Mouse (Mus musculus) midbrain, embryonic 12.5 days (tissue): Measurements from ENCODE around the gene Glis2. TPM values are rescaled to one million over a fixed set of nuclear protein-coding genes. Genes with fewer than 3 reads are reported as not detected.
A peak's percentile ranks its signal among the peaks of the same experiment; 100 is the strongest.

Experiments
- ATAC-seq: fragments of 200-750 bp; cut with Nextera tagmentation; 2 replicates; pipeline ENCODE4 v1.8.0; 2017; ENCODE audit warnings: low read depth, moderate TSS enrichment, moderate library complexity; ENCODE audit not compliant: low FRiP score
- H3K27ac ChIP-seq: fragments of 300-500 bp; sonication (generic); replicated peaks from 2 replicates; pipeline ENCODE4 v1.5.1; 2016; ENCODE audit warnings: mild to moderate bottlenecking
- H3K27me3 ChIP-seq: fragments of 300-500 bp; sonication (generic); 2 replicates; pipeline ENCODE4 v1.6.1; 2016; ENCODE audit warnings: mild to moderate bottlenecking
- H3K36me3 ChIP-seq: fragments of 300-500 bp; sonication (generic); 2 replicates; pipeline ENCODE4 v1.6.1; 2016
- H3K4me1 ChIP-seq: fragments of 300-500 bp; sonication (generic); 2 replicates; pipeline ENCODE4 v1.6.1; 2016
- H3K4me2 ChIP-seq: fragments of 300-500 bp; sonication (generic); replicated peaks from 2 replicates; pipeline ENCODE4 v1.6.1; 2016; ENCODE audit warnings: mild to moderate bottlenecking, moderate library complexity
- H3K4me3 ChIP-seq: fragments of 300-500 bp; sonication (generic); 2 replicates; pipeline ENCODE4 v1.5.1; 2016; ENCODE audit warnings: mild to moderate bottlenecking
- H3K9ac ChIP-seq: fragments of 300-500 bp; sonication (generic); replicated peaks from 2 replicates; pipeline ENCODE4 v1.6.1; 2016; ENCODE audit warnings: mild to moderate bottlenecking, moderate library complexity
- H3K9me3 ChIP-seq: fragments of 300-500 bp; sonication (generic); 2 replicates; pipeline ENCODE4 v1.6.1; 2016; ENCODE audit warnings: mild to moderate bottlenecking
- WGBS: fragments of 180-500 bp; shearing (Covaris S2); methylation state at CpG from one replicate; pipeline ENCODE4 v1.1.7; 2016; 5-methylcytosine and 5-hydroxymethylcytosine counted together
- polyA plus RNA-seq: library from polyadenylated mRNA; unstranded; fragments of >200 nt; fragmentation: Nextera tagmentation; extraction: Ambion mirVana; gene quantifications from 2 replicates; pipeline ENCODE4 v1.2.1, GENCODE M21; 2016

Glis2 gene
- polyA plus RNA-seq, 1 experiment from 2014 or later = 28.2 TPM

DNA sequence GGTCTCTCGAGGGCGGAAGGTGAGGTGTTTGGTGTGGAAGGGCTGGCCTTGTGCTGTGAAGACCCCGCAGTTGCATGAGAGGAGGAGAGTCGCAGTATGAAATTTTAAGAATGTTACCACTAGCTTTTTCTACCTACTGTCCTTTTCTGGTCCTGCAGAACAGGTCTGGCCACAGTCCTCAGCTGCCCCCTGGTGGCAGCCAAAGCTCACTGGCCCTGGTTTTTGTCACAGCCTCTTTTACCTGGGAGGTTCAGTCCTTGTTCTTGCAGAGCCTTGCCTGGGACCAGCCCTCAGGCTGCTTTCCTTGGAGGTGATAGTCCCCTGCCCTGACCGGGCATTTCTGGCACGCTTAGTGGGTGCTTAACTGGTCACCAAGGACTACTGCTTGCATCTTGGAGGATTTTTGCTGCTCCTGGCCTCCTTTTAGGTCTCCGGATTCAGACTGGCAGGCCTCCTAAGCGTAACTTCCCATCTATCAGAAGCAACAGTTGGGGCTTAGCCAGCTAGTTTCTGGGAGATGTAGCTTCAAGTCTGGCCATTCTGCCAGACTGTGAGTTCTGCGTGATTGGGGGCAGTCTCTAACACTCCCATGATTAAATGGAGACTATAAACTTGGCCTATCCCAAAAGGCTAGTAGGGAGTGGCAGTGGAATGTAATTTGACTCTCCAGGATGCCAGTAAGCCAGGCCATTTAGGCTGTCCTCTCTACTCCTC, 13.5 kb downstream of the Glis2 start:
- Histone ChIP-seq H3K36me3 (peaks cover 35% of the 10 kb centered on the region), H3K9ac (0 out of 2 replicates have a peak overlapping the region, but pooled peaks have one; percentile 31), H3K4me3 (no peak overlapping the region), H3K4me1 (peaks cover 52% of the 10 kb centered on the region), H3K27ac (peak overlapping the region; percentile 30; the same call in 1 of the 2 replicates), H3K27me3 (no peaks in the 10 kb centered on the region), H3K4me2 (no peak overlapping the region), H3K9me3 (no peaks in the 10 kb centered on the region)
- 60% methylated on average over 9 of the region's 9 CpGs for WGBS
- peak; percentile 48 for ATAC-seq

DNA sequence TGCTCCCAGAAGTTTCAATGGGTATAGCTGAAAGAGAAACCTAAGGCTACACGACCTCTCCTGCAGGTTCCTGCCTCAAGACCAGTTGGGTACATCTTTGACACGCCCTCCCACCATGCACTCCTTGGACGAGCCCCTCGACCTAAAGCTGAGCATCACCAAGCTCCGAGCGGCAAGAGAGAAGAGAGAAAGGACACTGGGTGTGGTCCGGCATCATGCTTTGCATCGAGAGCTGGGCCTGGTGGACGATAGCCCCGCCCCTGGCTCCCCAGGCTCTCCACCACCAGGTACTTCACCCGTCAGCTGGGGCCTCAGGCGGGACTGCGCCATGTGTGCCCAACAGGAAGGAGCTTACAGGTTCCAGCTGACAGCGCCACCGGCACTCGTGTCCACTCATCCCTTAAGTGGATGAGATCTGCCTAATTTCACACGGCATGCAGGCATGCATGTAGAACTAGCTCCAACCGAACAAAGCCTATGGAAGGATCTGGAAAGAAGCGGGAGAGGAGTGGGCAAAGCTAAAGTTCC, 14.1 kb downstream of the Glis2 start:
- Histone ChIP-seq H3K9ac (no peak overlapping the region), H3K36me3 (peaks cover 41% of the 10 kb centered on the region), H3K27me3 (no peaks in the 10 kb centered on the region), H3K4me1 (peaks cover 46% of the 10 kb centered on the region), H3K27ac (0 out of 2 replicates have a peak overlapping the region, but pooled peaks have one; percentile 6), H3K9me3 (no peaks in the 10 kb centered on the region), H3K4me3 (no peak overlapping the region), H3K4me2 (no peak overlapping the region)
- 89% methylated on average over 19 of the region's 19 CpGs for WGBS
- no peak for ATAC-seq

DNA sequence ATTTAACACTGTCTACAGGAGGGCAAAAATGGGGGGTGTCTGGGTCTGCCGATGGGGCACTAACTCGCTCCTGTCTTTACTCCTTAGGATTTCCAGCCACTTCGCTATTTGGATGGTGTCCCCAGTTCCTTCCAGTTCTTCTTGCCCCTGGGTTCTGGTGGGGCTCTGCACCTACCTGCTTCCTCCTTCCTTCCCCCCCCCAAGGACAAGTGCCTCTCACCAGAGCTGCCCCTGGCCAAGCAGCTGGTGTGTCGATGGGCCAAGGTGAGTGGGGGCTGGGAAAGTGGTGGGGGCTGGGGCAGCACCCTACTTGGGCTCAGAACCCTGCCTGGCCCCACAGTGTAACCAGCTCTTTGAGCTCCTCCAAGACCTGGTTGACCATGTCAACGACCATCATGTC, 16.7 kb downstream of the Glis2 start:
- Histone ChIP-seq H3K36me3 (peaks cover 65% of the 10 kb centered on the region), H3K4me3 (no peak overlapping the region), H3K9ac (no peak overlapping the region), H3K4me2 (no peak overlapping the region), H3K4me1 (peaks cover 20% of the 10 kb centered on the region), H3K27me3 (no peaks in the 10 kb centered on the region), H3K9me3 (no peaks in the 10 kb centered on the region), H3K27ac (no peak overlapping the region)
- ATAC-seq = no peak
- WGBS = 90% methylated on average over 5 of the region's 5 CpGs

DNA sequence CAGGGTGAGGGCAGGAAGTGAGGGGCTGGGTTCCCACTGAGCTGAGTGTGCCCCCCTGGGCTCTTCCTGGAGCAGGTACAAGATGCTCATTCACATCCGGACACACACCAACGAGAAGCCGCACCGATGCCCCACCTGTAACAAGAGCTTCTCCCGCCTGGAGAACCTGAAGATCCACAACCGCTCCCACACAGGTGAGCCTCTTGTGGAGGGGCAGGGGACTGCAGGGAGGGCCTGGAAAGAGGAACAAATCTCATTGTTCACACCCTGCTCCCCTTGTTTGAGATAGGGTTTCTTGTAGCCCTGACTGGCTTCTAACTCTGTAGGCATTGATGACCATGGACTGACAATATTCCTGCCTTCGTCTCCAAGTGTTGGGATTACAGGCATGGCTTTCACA, 17.2 kb downstream of the Glis2 start:
- peaks cover 66% of the 10 kb centered on the region for H3K36me3 ChIP-seq
- no peak overlapping the region for H3K4me3 ChIP-seq
- H3K9ac ChIP-seq = no peak overlapping the region
- no peak overlapping the region for H3K4me2 ChIP-seq
- H3K27ac ChIP-seq = no peak overlapping the region
- H3K27me3 ChIP-seq = no peaks in the 10 kb centered on the region
- peaks cover 15% of the 10 kb centered on the region for H3K4me1 ChIP-seq
- no peak for ATAC-seq
- 94% methylated on average over 7 of the region's 7 CpGs for WGBS
- H3K9me3 ChIP-seq = no peaks in the 10 kb centered on the region

DNA sequence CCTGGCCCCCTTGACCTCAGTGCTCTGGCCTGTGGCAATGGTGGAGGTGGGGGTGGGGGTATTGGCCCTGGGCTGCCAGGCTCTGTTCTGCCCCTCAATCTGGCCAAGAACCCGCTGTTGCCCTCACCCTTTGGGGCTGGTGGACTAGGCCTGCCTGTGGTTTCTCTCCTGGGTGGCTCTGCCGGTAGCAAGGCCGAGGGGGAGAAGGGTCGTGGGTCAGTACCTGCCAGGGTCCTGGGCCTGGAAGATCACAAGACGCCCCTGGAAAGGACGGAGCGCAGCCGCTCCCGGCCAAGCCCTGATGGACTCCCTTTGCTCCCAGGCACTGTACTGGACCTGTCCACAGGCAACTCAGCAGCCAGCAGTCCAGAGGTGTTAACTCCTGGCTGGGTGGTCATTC, 19.2 kb downstream of the Glis2 start:
- no peak overlapping the region for H3K4me3 ChIP-seq

DNA sequence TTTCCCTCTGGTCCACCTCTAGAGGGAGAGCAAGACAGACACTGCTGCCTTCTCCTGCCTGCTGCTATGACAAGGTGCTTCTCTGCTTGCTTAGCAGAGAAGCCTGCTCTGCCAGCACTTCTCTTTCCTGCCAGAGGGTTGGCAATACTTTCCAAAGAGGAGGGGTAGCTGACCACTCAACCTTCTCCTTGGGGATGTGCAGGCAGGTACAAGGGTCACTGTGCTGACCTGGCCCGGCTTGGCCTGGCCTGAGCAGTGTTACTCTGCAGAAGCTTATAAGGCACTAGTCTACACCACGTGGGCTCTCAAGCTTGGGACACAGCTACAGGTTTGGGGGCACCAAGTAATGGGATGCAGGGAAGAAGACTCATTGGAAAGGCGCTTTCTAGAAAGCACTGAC, 20.1 kb downstream of the Glis2 start:
- no peak overlapping the region for H3K9ac ChIP-seq
- H3K9me3 ChIP-seq = no peaks in the 10 kb centered on the region
- H3K4me1 ChIP-seq = no peaks in the 10 kb centered on the region
- WGBS = 85% methylated on average over 3 of the region's 3 CpGs
- H3K27ac ChIP-seq = no peak overlapping the region
- H3K36me3 ChIP-seq = peaks cover 78% of the 10 kb centered on the region
- ATAC-seq = no peak
- no peak overlapping the region for H3K4me2 ChIP-seq
- no peaks in the 10 kb centered on the region for H3K27me3 ChIP-seq
- H3K4me3 ChIP-seq = no peak overlapping the region

More for the DNA sequence above, 19.2 kb downstream of the Glis2 start:
- Histone ChIP-seq H3K4me1 (no peaks in the 10 kb centered on the region), H3K9me3 (no peaks in the 10 kb centered on the region), H3K27ac (no peak overlapping the region), H3K4me2 (no peak overlapping the region), H3K9ac (no peak overlapping the region), H3K27me3 (no peaks in the 10 kb centered on the region), H3K36me3 (peaks cover 78% of the 10 kb centered on the region)
- 94% methylated on average over 9 of the region's 9 CpGs for WGBS
- no peak; the same call in 1 of the 2 replicates for ATAC-seq

DNA sequence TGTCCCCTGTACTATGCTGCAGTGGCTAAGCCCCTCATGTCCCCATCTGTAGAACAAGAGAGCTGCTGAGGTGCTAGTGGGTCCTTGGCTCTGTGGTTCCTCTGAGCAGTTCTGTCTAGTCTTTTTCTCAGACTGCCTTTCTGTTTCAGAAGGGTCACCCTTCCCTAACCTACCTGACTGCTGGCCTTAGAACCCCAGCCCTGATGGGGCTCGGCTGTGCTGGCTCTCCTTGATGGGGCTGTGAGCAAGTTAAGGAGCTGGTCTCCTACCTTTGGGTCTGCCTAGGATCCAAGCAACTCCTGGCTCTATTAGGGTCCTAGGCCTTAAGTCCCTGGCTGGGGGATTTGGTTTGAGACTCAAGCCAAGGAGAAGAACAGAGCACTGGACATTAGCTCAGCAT, 20.8 kb downstream of the Glis2 start:
- no peak overlapping the region for H3K4me3 ChIP-seq
- H3K27ac ChIP-seq = no peak overlapping the region
- no peaks in the 10 kb centered on the region for H3K27me3 ChIP-seq
- WGBS = 95% methylated on average over 1 of the region's 1 CpGs
- H3K36me3 ChIP-seq = peaks cover 75% of the 10 kb centered on the region
- no peaks in the 10 kb centered on the region for H3K9me3 ChIP-seq
- no peak overlapping the region for H3K9ac ChIP-seq
- no peaks in the 10 kb centered on the region for H3K4me1 ChIP-seq
- no peak for ATAC-seq
- H3K4me2 ChIP-seq = no peak overlapping the region

DNA sequence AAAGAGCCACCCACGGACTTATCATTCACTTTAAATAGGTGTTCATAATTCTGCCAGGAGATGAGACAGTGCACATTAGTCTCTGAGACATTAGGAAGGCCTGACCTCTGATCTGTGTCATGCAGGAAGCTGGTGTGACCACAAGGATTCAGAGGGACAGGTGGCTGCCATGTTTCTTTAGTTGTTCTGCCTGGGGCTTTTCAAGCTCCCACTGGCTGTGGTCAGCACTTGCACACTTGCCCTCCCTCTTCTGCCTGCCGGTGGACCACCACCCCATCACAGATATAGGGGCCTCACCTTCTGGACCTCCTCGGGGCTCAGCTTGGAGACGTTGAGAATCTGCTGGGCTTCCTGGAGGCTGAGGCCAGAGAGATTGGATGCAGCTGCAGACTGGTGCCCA, 22.3 kb downstream of the Glis2 start:
- H3K4me2 ChIP-seq = no peak overlapping the region
- H3K27me3 ChIP-seq = no peaks in the 10 kb centered on the region
- H3K36me3 ChIP-seq = peaks cover 62% of the 10 kb centered on the region
- WGBS = 91% methylated on average over 4 of the region's 4 CpGs
- no peak overlapping the region for H3K9ac ChIP-seq
- H3K9me3 ChIP-seq = no peaks in the 10 kb centered on the region
- no peaks in the 10 kb centered on the region for H3K4me1 ChIP-seq
- no peak for ATAC-seq
- H3K4me3 ChIP-seq = no peak overlapping the region
- no peak overlapping the region for H3K27ac ChIP-seq

DNA sequence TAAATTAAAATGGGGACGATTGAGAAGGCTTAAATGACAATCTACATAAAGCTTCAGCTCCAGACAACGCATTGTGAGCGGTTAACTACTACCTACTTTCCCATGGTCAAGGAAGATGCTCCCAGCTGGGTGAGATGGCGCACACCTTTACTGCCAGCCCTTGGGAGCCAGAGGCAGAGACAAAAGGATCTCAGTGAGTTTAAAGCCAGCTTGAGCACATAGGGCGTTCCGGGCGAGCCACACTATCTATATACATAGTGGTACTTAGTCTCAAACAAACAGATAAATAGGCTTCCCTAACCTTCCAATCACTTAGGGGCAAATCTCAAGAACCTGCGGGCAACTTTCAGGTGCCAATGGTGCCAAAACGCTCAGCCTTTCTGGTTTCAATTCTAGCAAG, 29.6 kb downstream of the Glis2 start:
- peaks cover 18% of the 10 kb centered on the region; the same call in 1 of the 2 replicates for H3K36me3 ChIP-seq
- H3K9ac ChIP-seq = peak overlapping the region; percentile 75
- peak overlapping the region; percentile 70 for H3K4me3 ChIP-seq
- no peaks in the 10 kb centered on the region for H3K9me3 ChIP-seq
- peak overlapping the region; percentile 67 for H3K4me2 ChIP-seq
- H3K4me1 ChIP-seq = peaks cover 21% of the 10 kb centered on the region
- ATAC-seq = 0 out of 2 replicates have a peak, but pooled peaks have one; percentile 3
- WGBS = 20% methylated on average over 9 of the region's 9 CpGs
- H3K27me3 ChIP-seq = no peaks in the 10 kb centered on the region
- peak overlapping the region; percentile 81 for H3K27ac ChIP-seq

DNA sequence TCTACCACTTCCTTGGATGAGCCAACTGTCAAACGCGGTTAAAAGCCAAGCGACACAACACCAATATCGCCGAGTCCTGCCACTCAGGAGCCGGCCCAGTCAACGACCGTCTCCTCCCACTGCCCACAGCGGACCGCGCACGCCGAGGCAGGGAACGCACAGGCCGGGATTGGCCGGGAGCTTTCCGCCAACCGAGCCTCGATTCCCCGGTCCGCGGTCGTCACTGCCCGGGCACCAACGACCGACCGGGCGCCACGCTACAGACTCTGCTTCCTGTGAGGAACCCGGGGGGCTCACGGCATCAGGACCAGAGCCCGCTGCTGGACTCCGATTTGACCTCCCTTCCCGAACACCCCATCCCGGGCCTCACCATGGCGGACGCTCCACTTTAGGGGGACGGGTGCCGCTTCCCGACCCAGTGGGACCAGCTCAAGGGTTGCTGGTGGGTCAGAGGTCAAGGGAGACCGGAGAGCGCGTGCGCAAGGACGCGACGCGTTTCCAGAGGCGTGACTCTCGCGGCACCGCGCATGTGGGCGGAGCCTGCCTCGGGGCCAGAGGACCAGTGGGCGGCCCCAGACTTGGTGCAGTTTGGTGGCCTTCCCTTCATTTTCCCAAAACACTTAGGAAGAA, 30.1 kb downstream of the Glis2 start, which contains the start of gene Pam16:
TSS of gene Pam16 (minus strand) at position 508 of the 630 bp plus-strand sequence.
- Histone ChIP-seq H3K9ac (peak within 1 kb of the TSS; percentile 75), H3K4me1 (peaks cover 21% of the 10 kb centered on the region), H3K4me3 (peak within 1 kb of the TSS; percentile 70), H3K27me3 (no peaks in the 10 kb centered on the region), H3K36me3 (peaks cover 16% of the 10 kb centered on the region; the same call in 1 of the 2 replicates), H3K27ac (peak within 1 kb of the TSS; percentile 81), H3K9me3 (no peaks in the 10 kb centered on the region), H3K4me2 (peak within 1 kb of the TSS; percentile 67)
- ATAC-seq = peak; percentile 89
- under 1% methylated on average over 56 of the region's 56 CpGs for WGBS

DNA sequence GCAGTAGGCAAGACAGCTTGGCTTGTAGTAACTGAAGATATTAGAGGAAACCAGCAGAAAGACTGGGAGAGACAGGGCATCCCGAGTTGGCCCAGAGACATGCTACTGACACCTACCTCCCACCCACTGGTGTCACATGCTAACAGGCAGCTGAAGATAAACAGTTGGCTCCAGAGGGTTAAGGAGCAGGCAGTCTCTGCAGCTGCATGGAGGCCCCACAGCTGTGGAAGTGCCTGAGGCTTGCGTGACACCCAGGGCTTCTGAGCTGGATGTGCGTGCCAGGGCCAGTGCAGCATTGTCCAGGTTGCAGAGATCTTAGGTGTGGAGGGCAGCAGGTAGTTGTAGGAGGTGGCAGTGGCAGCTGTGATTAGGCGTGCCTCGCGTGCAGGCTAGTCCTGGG, 32.6 kb downstream of the Glis2 start:
- peaks cover 18% of the 10 kb centered on the region for H3K4me1 ChIP-seq
- no peak overlapping the region for H3K4me3 ChIP-seq
- H3K36me3 ChIP-seq = peaks cover 13% of the 10 kb centered on the region; the same call in 1 of the 2 replicates
- H3K9ac ChIP-seq = no peak overlapping the region
- no peaks in the 10 kb centered on the region for H3K27me3 ChIP-seq
- no peaks in the 10 kb centered on the region for H3K9me3 ChIP-seq
- H3K27ac ChIP-seq = no peak overlapping the region
- no peak overlapping the region for H3K4me2 ChIP-seq
- 92% methylated on average over 6 of the region's 6 CpGs for WGBS
- no peak for ATAC-seq

DNA sequence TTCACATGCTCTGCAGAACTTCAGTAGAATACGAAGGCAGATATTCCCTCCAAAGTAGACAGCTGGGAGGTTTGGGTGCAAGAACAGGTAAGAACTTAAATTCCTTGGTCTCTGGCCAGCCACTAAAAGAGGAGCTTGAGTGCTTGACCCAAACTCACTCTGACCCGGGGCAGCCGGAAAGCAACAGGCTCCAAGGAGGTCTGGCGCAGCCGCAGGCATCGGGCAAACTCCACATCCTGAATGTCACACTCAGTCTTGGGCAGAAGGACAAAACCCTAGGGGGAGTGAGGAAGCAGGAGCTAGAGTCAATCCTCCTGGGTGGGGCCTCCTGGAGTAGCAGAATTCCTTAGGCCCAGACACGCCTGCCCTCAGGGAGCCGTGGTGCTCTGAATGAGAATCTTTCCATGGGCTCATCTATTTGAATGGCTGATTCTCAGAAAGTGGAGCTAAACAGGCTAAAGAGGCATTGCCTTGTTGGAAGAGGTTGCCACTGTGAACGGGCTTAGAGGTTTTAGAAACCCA, 34.4 kb downstream of the Glis2 start:
- H3K27ac ChIP-seq = no peak overlapping the region
- no peaks in the 10 kb centered on the region for H3K27me3 ChIP-seq
- no peak overlapping the region for H3K4me2 ChIP-seq
- no peak for ATAC-seq
- 93% methylated on average over 9 of the region's 9 CpGs for WGBS
- H3K9me3 ChIP-seq = no peaks in the 10 kb centered on the region
- H3K4me1 ChIP-seq = peaks cover 3% of the 10 kb centered on the region
- no peak overlapping the region for H3K4me3 ChIP-seq
- H3K9ac ChIP-seq = no peak overlapping the region
- H3K36me3 ChIP-seq = peaks cover 20% of the 10 kb centered on the region; the same call in 1 of the 2 replicates
